Mouse (Mus musculus) left cerebral cortex, adult 11 months (tissue): ENCODE measurements around the gene Mapk8.

Experiments
- DNase-seq: peaks from one replicate; pipeline ENCODE4 v3.0.0; 2022; ENCODE audit warnings: low spot score

Mapk8 gene

GRCm38 (mm10) chr14:33348146-33348545 lies 98.8 kb downstream of the Mapk8 start:
- DNase-seq, result no peak

GRCm38 (mm10) chr14:33347738-33348137 lies 99.2 kb downstream of the Mapk8 start:
- no peak for DNase-seq

GRCm38 (mm10) chr14:33346546-33346945 lies 100.4 kb downstream of the Mapk8 start:
- no peak for DNase-seq

GRCm38 (mm10) chr14:33343131-33343725 lies 103.7 kb downstream of the Mapk8 start:
- no peak for DNase-seq

GRCm38 (mm10) chr14:33338684-33339083 lies 108.3 kb downstream of the Mapk8 start:
- DNase-seq, result no peak

- DNase-seq, result no peak
Measured at GRCm38 (mm10) chr14:33335733-33336132, 111.2 kb downstream of the Mapk8 start.

GRCm38 (mm10) chr14:33334402-33334801 lies 112.6 kb downstream of the Mapk8 start:
- DNase-seq, result no peak

GRCm38 (mm10) chr14:33333833-33334232 lies 113.1 kb downstream of the Mapk8 start:
- DNase-seq, result no peak

- DNase-seq, result no peak
Measured at GRCm38 (mm10) chr14:33331627-33332026, 115.3 kb downstream of the Mapk8 start.

- no peak for DNase-seq
Measured at GRCm38 (mm10) chr14:33330986-33331385, 116.0 kb downstream of the Mapk8 start.

GRCm38 (mm10) chr14:33329297-33329805 lies 117.6 kb downstream of the Mapk8 start:
- DNase-seq, result no peak

- DNase-seq, result no peak
Measured at GRCm38 (mm10) chr14:33328369-33328768, 118.6 kb downstream of the Mapk8 start.
